Mouse (Mus musculus): ENCODE data around the gene Arl10. TPM values are rescaled to one million over a fixed set of nuclear protein-coding genes. Genes with fewer than 3 reads are reported as not detected.

The Arl10 gene
- polyA plus RNA-seq (2016; fragmentation: Nextera tagmentation; extraction: Ambion mirVana): 10.7 and 10.9 TPM in 2 replicates

- Histone ChIP-seq H3K4me2 (peak within 1 kb of the TSS; percentile 94), H3K9ac (peak within 1 kb of the TSS; percentile 77), H3K36me3 (peaks cover 16% of the 10 kb centered on the region), H3K27me3 (replicated peaks) (no peaks in the 10 kb centered on the region; the same call in 1 of the 2 replicates), H3K4me3 (peak within 1 kb of the TSS; percentile 74), H3K27ac (peak within 1 kb of the TSS; percentile 64), H3K9me3 (replicated peaks) (no peaks in the 10 kb centered on the region), H3K4me1 (peaks cover 41% of the 10 kb centered on the region)
- WGBS (ENCODE audit: insufficient replicate concordance): under 1% methylated on average over 55 of the region's 55 CpGs
- ATAC-seq: peak; percentile 81
Measured at GRCm38 (mm10) chr13:54574854-54575481, at the start of gene Arl10. Gene Arl10, plus strand, starts transcription at chr13:54575015.

GRCm38 (mm10) chr13:54527140-54527539, 47.7 kb upstream of the Arl10 start:
- Histone ChIP-seq H3K27ac (no peak overlapping the region), H3K27me3 (replicated peaks) (no peaks in the 10 kb centered on the region), H3K36me3 (peaks cover 68% of the 10 kb centered on the region), H3K9ac (no peak overlapping the region), H3K4me2 (no peak overlapping the region), H3K9me3 (replicated peaks) (no peaks in the 10 kb centered on the region), H3K4me1 (no peaks in the 10 kb centered on the region), H3K4me3 (no peak overlapping the region)
- no peak for ATAC-seq
- WGBS (ENCODE audit: insufficient replicate concordance): 84% methylated on average over 6 of the region's 6 CpGs

- H3K36me3 ChIP-seq: peaks cover 61% of the 10 kb centered on the region
- H3K4me1 ChIP-seq: no peaks in the 10 kb centered on the region
- no peak overlapping the region for H3K9ac ChIP-seq
- no peaks in the 10 kb centered on the region for H3K9me3 ChIP-seq (replicated peaks)
- H3K27me3 ChIP-seq (replicated peaks): no peaks in the 10 kb centered on the region
- no peak for ATAC-seq
- H3K4me2 ChIP-seq: no peak overlapping the region
- H3K4me3 ChIP-seq: no peak overlapping the region
- no peak overlapping the region for H3K27ac ChIP-seq
Measured at GRCm38 (mm10) chr13:54532134-54532533, 42.7 kb upstream of the Arl10 start.

GRCm38 (mm10) chr13:54548036-54548435, 26.8 kb upstream of the Arl10 start:
- Histone ChIP-seq H3K4me2 (no peak overlapping the region), H3K36me3 (peaks cover 67% of the 10 kb centered on the region), H3K9ac (no peak overlapping the region), H3K4me1 (no peaks in the 10 kb centered on the region), H3K4me3 (no peak overlapping the region), H3K9me3 (replicated peaks) (no peaks in the 10 kb centered on the region), H3K27me3 (replicated peaks) (no peaks in the 10 kb centered on the region), H3K27ac (no peak overlapping the region)
- 81% methylated on average over 7 of the region's 7 CpGs for WGBS (ENCODE audit: insufficient replicate concordance)
- no peak for ATAC-seq

GRCm38 (mm10) chr13:54556176-54556575, 18.6 kb upstream of the Arl10 start:
- Histone ChIP-seq H3K27me3 (replicated peaks) (no peaks in the 10 kb centered on the region), H3K4me1 (no peaks in the 10 kb centered on the region), H3K27ac (no peak overlapping the region), H3K9me3 (replicated peaks) (no peaks in the 10 kb centered on the region), H3K4me3 (no peak overlapping the region), H3K9ac (no peak overlapping the region), H3K4me2 (no peak overlapping the region), H3K36me3 (peaks cover 97% of the 10 kb centered on the region)
- no peak for ATAC-seq
- WGBS (ENCODE audit: insufficient replicate concordance): 83% methylated on average over 9 of the region's 9 CpGs

GRCm38 (mm10) chr13:54556796-54557195, 18.0 kb upstream of the Arl10 start:
- no peak for ATAC-seq
- Histone ChIP-seq H3K27me3 (replicated peaks) (no peaks in the 10 kb centered on the region), H3K4me2 (no peak overlapping the region), H3K36me3 (peaks cover 97% of the 10 kb centered on the region), H3K27ac (no peak overlapping the region), H3K4me1 (no peaks in the 10 kb centered on the region), H3K4me3 (no peak overlapping the region), H3K9me3 (replicated peaks) (no peaks in the 10 kb centered on the region), H3K9ac (no peak overlapping the region)
- WGBS (ENCODE audit: insufficient replicate concordance): 82% methylated on average over 3 of the region's 3 CpGs

GRCm38 (mm10) chr13:54557652-54558051, 17.2 kb upstream of the Arl10 start:
- H3K9ac ChIP-seq: no peak overlapping the region
- no peak for ATAC-seq
- no peak overlapping the region for H3K4me2 ChIP-seq
- H3K27me3 ChIP-seq (replicated peaks): no peaks in the 10 kb centered on the region
- no peaks in the 10 kb centered on the region for H3K9me3 ChIP-seq (replicated peaks)
- H3K4me1 ChIP-seq: no peaks in the 10 kb centered on the region
- H3K27ac ChIP-seq: no peak overlapping the region
- H3K36me3 ChIP-seq: peaks cover 94% of the 10 kb centered on the region
- 89% methylated on average over 1 of the region's 1 CpGs for WGBS (ENCODE audit: insufficient replicate concordance)
- H3K4me3 ChIP-seq: no peak overlapping the region

GRCm38 (mm10) chr13:54559656-54560055, 15.2 kb upstream of the Arl10 start:
- H3K36me3 ChIP-seq: peaks cover 83% of the 10 kb centered on the region
- WGBS (ENCODE audit: insufficient replicate concordance): 82% methylated on average over 2 of the region's 2 CpGs

GRCm38 (mm10) chr13:54560608-54561007, 14.2 kb upstream of the Arl10 start:
- no peak for ATAC-seq
- H3K27ac ChIP-seq: no peak overlapping the region
- no peak overlapping the region for H3K9ac ChIP-seq
- no peak overlapping the region for H3K4me2 ChIP-seq
- H3K9me3 ChIP-seq (replicated peaks): no peaks in the 10 kb centered on the region
- H3K4me3 ChIP-seq: no peak overlapping the region
- H3K36me3 ChIP-seq: peaks cover 74% of the 10 kb centered on the region
- H3K27me3 ChIP-seq (replicated peaks): no peaks in the 10 kb centered on the region
- peaks cover 15% of the 10 kb centered on the region for H3K4me1 ChIP-seq
- 85% methylated on average over 7 of the region's 7 CpGs for WGBS (ENCODE audit: insufficient replicate concordance)

More at GRCm38 (mm10) chr13:54559656-54560055, 15.2 kb upstream of the Arl10 start:
- H3K27ac ChIP-seq: no peak overlapping the region
- H3K9me3 ChIP-seq (replicated peaks): no peaks in the 10 kb centered on the region
- no peak overlapping the region for H3K4me3 ChIP-seq
- no peak overlapping the region for H3K4me2 ChIP-seq
- H3K9ac ChIP-seq: no peak overlapping the region
- H3K27me3 ChIP-seq (replicated peaks): no peaks in the 10 kb centered on the region
- no peak for ATAC-seq
- peaks cover 11% of the 10 kb centered on the region for H3K4me1 ChIP-seq

- no peak for ATAC-seq
- peaks cover 55% of the 10 kb centered on the region for H3K36me3 ChIP-seq
Measured at GRCm38 (mm10) chr13:54562562-54562961, 12.3 kb upstream of the Arl10 start.

GRCm38 (mm10) chr13:54564232-54565200, 10.3 kb upstream of the Arl10 start:
- Histone ChIP-seq H3K4me1 (peaks cover 32% of the 10 kb centered on the region), H3K36me3 (peaks cover 36% of the 10 kb centered on the region), H3K27ac (peak overlapping the region; percentile 74), H3K9ac (peak overlapping the region; percentile 96), H3K4me3 (peak overlapping the region; percentile 82), H3K9me3 (replicated peaks) (no peaks in the 10 kb centered on the region), H3K27me3 (replicated peaks) (no peaks in the 10 kb centered on the region), H3K4me2 (peak overlapping the region; percentile 83)
- 9% methylated on average over 45 of the region's 45 CpGs for WGBS (ENCODE audit: insufficient replicate concordance)
- peak; percentile 44 for ATAC-seq

More at GRCm38 (mm10) chr13:54562562-54562961, 12.3 kb upstream of the Arl10 start:
- Histone ChIP-seq H3K9me3 (replicated peaks) (no peaks in the 10 kb centered on the region), H3K27me3 (replicated peaks) (no peaks in the 10 kb centered on the region), H3K4me3 (no peak overlapping the region), H3K4me2 (no peak overlapping the region), H3K27ac (no peak overlapping the region), H3K9ac (no peak overlapping the region), H3K4me1 (peaks cover 25% of the 10 kb centered on the region)
- WGBS (ENCODE audit: insufficient replicate concordance): 78% methylated on average over 7 of the region's 7 CpGs

- Histone ChIP-seq H3K9ac (peak within 1 kb of the TSS; percentile 96), H3K9me3 (replicated peaks) (no peaks in the 10 kb centered on the region), H3K27ac (peak within 1 kb of the TSS; percentile 74), H3K4me2 (peak within 1 kb of the TSS; percentile 83), H3K4me1 (peaks cover 32% of the 10 kb centered on the region), H3K36me3 (peaks cover 29% of the 10 kb centered on the region), H3K27me3 (replicated peaks) (no peaks in the 10 kb centered on the region), H3K4me3 (peak within 1 kb of the TSS; percentile 82)
- peak; percentile 95 for ATAC-seq
- WGBS (ENCODE audit: insufficient replicate concordance): under 1% methylated on average over 27 of the region's 27 CpGs
Measured at GRCm38 (mm10) chr13:54565201-54565581, 9.6 kb upstream of the Arl10 start, which contains the start of gene 4833439L19Rik. Gene 4833439L19Rik, minus strand, starts transcription at chr13:54565435.
